Mouse (Mus musculus) gastrocnemius, postnatal 10 days (tissue): Measurements from ENCODE around the gene Ap3d1. TPM values are rescaled to one million over a fixed set of nuclear protein-coding genes. Genes with fewer than 3 reads are reported as not detected.

Experiments
- DNase-seq: peaks from one replicate; pipeline ENCODE4 v3.0.0; 2021; ENCODE audit warnings: mixed read lengths
- total RNA-seq, 2 experiments: library from RNA; stranded (reverse); gene quantifications; 2 replicates each; pipeline ENCODE4 v1.2.3; 2021

Gene Ap3d1
- total RNA-seq, 2 experiments from 2014 or later: 27.7 to 37.1 TPM

- DNase-seq: no peak
Measured at GRCm38 (mm10) chr10:80665981-80666733, 75.9 kb downstream of the Ap3d1 start.

- DNase-seq: no peak
Measured at GRCm38 (mm10) chr10:80665459-80665858, 76.6 kb downstream of the Ap3d1 start.

- DNase-seq: peak; percentile 83
Measured at GRCm38 (mm10) chr10:80665016-80665380, 77.1 kb downstream of the Ap3d1 start.

- DNase-seq: peak; percentile 88
Measured at GRCm38 (mm10) chr10:80664197-80665015, 77.7 kb downstream of the Ap3d1 start.

GRCm38 (mm10) chr10:80663485-80664196, 78.4 kb downstream of the Ap3d1 start:
- no peak for DNase-seq

- peak; percentile 57 for DNase-seq
Measured at GRCm38 (mm10) chr10:80661149-80661548, 80.9 kb downstream of the Ap3d1 start.

- peak; percentile 83 for DNase-seq
Measured at GRCm38 (mm10) chr10:80659213-80659612, 82.9 kb downstream of the Ap3d1 start.

- DNase-seq: no peak
Measured at GRCm38 (mm10) chr10:80658841-80659202, 83.2 kb downstream of the Ap3d1 start.

- no peak for DNase-seq
Measured at GRCm38 (mm10) chr10:80658194-80658840, 83.7 kb downstream of the Ap3d1 start.

Other genes starting within 250 kb of the Ap3d1 start
- not detected for gene Onecut3, start 247.4 kb downstream of the Ap3d1 start, total RNA-seq
- gene Atp8b3, start 203.1 kb downstream of the Ap3d1 start, total RNA-seq: not detected
- gene Rexo1, start 180.7 kb downstream of the Ap3d1 start, total RNA-seq: 10 to 100 TPM; 13.1 to 16.7 TPM
- gene Klf16, start 164.9 kb downstream of the Ap3d1 start, total RNA-seq: 1 to 10 TPM; 3.5 to 5.8 TPM
- gene Abhd17a, start 151.9 kb downstream of the Ap3d1 start, total RNA-seq: 10 to 100 TPM; 69.6 to 73.3 TPM
- 10 to 100 TPM; 18.4 to 23.9 TPM for gene Scamp4, start 139.4 kb downstream of the Ap3d1 start, total RNA-seq
- gene Adat3, start 139.4 kb downstream of the Ap3d1 start, total RNA-seq: 1 to 10 TPM in 1 of 2 experiments, under 1 TPM in 1; 0.99 to 1.3 TPM
- 1 to 10 TPM in 1 of 2 experiments, under 1 TPM in 1; 0.45 to 1.2 TPM for gene Gm49322, start 136.2 kb downstream of the Ap3d1 start, total RNA-seq
- 100 to 1,000 TPM; 121 to 141 TPM for gene Csnk1g2, start 119.4 kb downstream of the Ap3d1 start, total RNA-seq
- gene Btbd2, start 85.2 kb downstream of the Ap3d1 start, total RNA-seq: 10 to 100 TPM; 39.9 to 40.3 TPM
- gene Mknk2, start 64.2 kb downstream of the Ap3d1 start, total RNA-seq: 100 to 1,000 TPM; 142 to 160 TPM
- 10 to 100 TPM in 1 of 2 experiments, 1 to 10 TPM in 1; 8.6 to 13.1 TPM for gene Mob3a, start 40.3 kb downstream of the Ap3d1 start, total RNA-seq
- gene Izumo4, start 40.1 kb downstream of the Ap3d1 start, total RNA-seq: 1 to 10 TPM; 4.3 to 6.1 TPM
- gene Dot1l, start 12.9 kb upstream of the Ap3d1 start, total RNA-seq: 10 to 100 TPM; 25.9 to 46.0 TPM
- gene Sf3a2, start 55.9 kb upstream of the Ap3d1 start, total RNA-seq: 10 to 100 TPM; 31.6 to 41.3 TPM
- gene Plekhj1, start 56.4 kb upstream of the Ap3d1 start, total RNA-seq: 10 to 100 TPM; 26.8 to 30.9 TPM
- gene Amh, start 63.0 kb upstream of the Ap3d1 start, total RNA-seq: under 1 TPM; 0.20 to 0.52 TPM
- 100 to 1,000 TPM; 289 to 339 TPM for gene Jsrp1, start 71.2 kb upstream of the Ap3d1 start, total RNA-seq
- gene Oaz1, start 84.4 kb upstream of the Ap3d1 start, total RNA-seq: 100 to 1,000 TPM; 846 to 935 TPM
- gene Lingo3, start 101.8 kb upstream of the Ap3d1 start, total RNA-seq: 10 to 100 TPM; 31.9 to 32.9 TPM
- 10 to 100 TPM; 36.8 to 42.4 TPM for gene Lsm7, start 112.9 kb upstream of the Ap3d1 start, total RNA-seq
- 10 to 100 TPM; 30.5 to 33.0 TPM for gene Sppl2b, start 113.0 kb upstream of the Ap3d1 start, total RNA-seq
- under 1 TPM in 1 of 2 experiments, not detected in 1; 0.07 TPM for gene Tmprss9, start 129.6 kb upstream of the Ap3d1 start, total RNA-seq
- gene Timm13, start 158.7 kb upstream of the Ap3d1 start, total RNA-seq: 100 to 1,000 TPM; 113 to 127 TPM
- 10 to 100 TPM; 24.0 to 28.1 TPM for gene Lmnb2, start 176.0 kb upstream of the Ap3d1 start, total RNA-seq
- gene Gadd45b, start 187.8 kb upstream of the Ap3d1 start, total RNA-seq: 10 to 100 TPM in 1 of 2 experiments, 1 to 10 TPM in 1; 9.0 to 15.9 TPM